Comparison of ENCODE assay signal across 10 mouse cellular contexts in genomic region chr6:120471991-120472441, GRCm38 (mm10). TPM values are rescaled to one million over a fixed set of nuclear protein-coding genes. Genes with fewer than 3 reads are reported as not detected.
DNase-seq lines count a peak whose midpoint lies in the region; ATAC-seq and TF ChIP-seq lines count a peak whose summit lies in the region.
"Had no signal": no experiment of that assay in that cellular context is flagged by ENCODE, and none has a peak within 500 bp of the region (broad histone marks: within the 10 kb centered on the region; RNA-seq: fewer than 3 reads in every experiment).

No protein-coding gene starts in this region.

- 13% methylated on average over 5 of the region's 5 CpGs for WGBS in heart, embryonic 16.5 days
- WGBS in midbrain, embryonic 14.5 days = 3% methylated on average over 5 of the region's 5 CpGs

- H3K36me3 ChIP-seq in heart, embryonic 16.5 days (ENCODE audit: control insufficient read depth, insufficient read depth) = no peaks in the 10 kb centered on the region
- H3K36me3 ChIP-seq in midbrain, embryonic 14.5 days (ENCODE audit: control insufficient read depth, insufficient read depth, low read length) = no peaks in the 10 kb centered on the region

- no peak overlapping the region for H3K4me3 ChIP-seq in cortical plate, adult 2 months (ENCODE audit: insufficient read depth, low read length)
- no peak overlapping the region for H3K4me3 ChIP-seq in heart, embryonic 16.5 days (ENCODE audit: low read length)
- no peak overlapping the region for H3K4me3 ChIP-seq in midbrain, embryonic 14.5 days (replicated peaks; ENCODE audit: low read depth, low read length)

- H3K9me3 ChIP-seq in heart, embryonic 16.5 days (replicated peaks; ENCODE audit: control insufficient read depth, low read length) = no peaks in the 10 kb centered on the region
- no peaks in the 10 kb centered on the region for H3K9me3 ChIP-seq in midbrain, embryonic 14.5 days (ENCODE audit: control insufficient read depth, low read length)

- 0 out of 2 replicates have a peak overlapping the region, but pooled peaks have one; percentile 10 for H3K27ac ChIP-seq in cortical plate, adult 2 months (ENCODE audit: insufficient read depth, low read length)
- peak overlapping the region; percentile 66 for H3K27ac ChIP-seq in heart, embryonic 16.5 days (ENCODE audit: low read length)
- peak overlapping the region; percentile 74 for H3K27ac ChIP-seq in midbrain, embryonic 14.5 days (replicated peaks; ENCODE audit: low read depth, low read length)

- peak; percentile 46 for ATAC-seq in heart, embryonic 16.5 days (replicated peaks; ENCODE audit: extremely low read depth, insufficient read depth, low FRiP score)
- ATAC-seq in midbrain, embryonic 14.5 days (ENCODE audit: low FRiP score, low TSS enrichment) = peak; percentile 70
- no peak for ATAC-seq in activated CD4-positive, CD25-positive, alpha-beta regulatory T cell, adult 4 months

- no peak for TF ChIP-seq POLR2A in cortical plate, adult 2 months (IDR thresholded peaks at IDR 0.05; ENCODE audit: extremely low read depth, insufficient read depth, low read length)

- no peak for TF ChIP-seq CTCF in cortical plate, adult 2 months (IDR thresholded peaks at IDR 0.05; ENCODE audit: extremely low read depth, insufficient read depth, low read length)

- H3K4me1 ChIP-seq in cortical plate, adult 2 months (ENCODE audit: control insufficient read depth, insufficient read depth, low read length) = peaks cover 9% of the 10 kb centered on the region
- peaks cover 34% of the 10 kb centered on the region for H3K4me1 ChIP-seq in heart, embryonic 16.5 days (ENCODE audit: control insufficient read depth, insufficient read depth, low read length)
- peaks cover 13% of the 10 kb centered on the region for H3K4me1 ChIP-seq in midbrain, embryonic 14.5 days (ENCODE audit: control insufficient read depth, insufficient read depth, low read length)

- H3K27me3 ChIP-seq in heart, embryonic 16.5 days (ENCODE audit: control insufficient read depth, insufficient read depth, low read length) = no peaks in the 10 kb centered on the region
- no peaks in the 10 kb centered on the region for H3K27me3 ChIP-seq in midbrain, embryonic 14.5 days (ENCODE audit: control insufficient read depth, insufficient read depth, low read length)

- peak overlapping the region; percentile 1; the same call in 1 of the 2 replicates for H3K4me2 ChIP-seq in heart, embryonic 16.5 days (ENCODE audit: low read depth, low read length)
- peak overlapping the region; percentile 9; the same call in 1 of the 2 replicates for H3K4me2 ChIP-seq in midbrain, embryonic 14.5 days (ENCODE audit: low read length)

- H3K9ac ChIP-seq in heart, embryonic 16.5 days (ENCODE audit: low read length) = no peak overlapping the region; the same call in 1 of the 2 replicates
- no peak overlapping the region; the same call in 1 of the 2 replicates for H3K9ac ChIP-seq in midbrain, embryonic 14.5 days (replicated peaks; ENCODE audit: low read length)

- DNase-seq in layer of hippocampus, adult 11-12 months (ENCODE audit: low spot score) = peak; percentile 53
- DNase-seq in layer of hippocampus, postnatal 14 days (ENCODE audit: low spot score in 2 of 2) = no peak
- DNase-seq in midbrain, embryonic 14.5 days = peak; percentile 64
- no peak for DNase-seq in urinary bladder, postnatal 14 days (ENCODE audit: low spot score)
- DNase-seq in adrenal gland, adult 8-10 months = no peak
- DNase-seq: kidney, postnatal 10 days; thymus, postnatal 4 days had no signal

RNA-seq across cellular contexts. Expression of gene Il17ra, which starts 9.0 kb away (rescaled TPM):
- 1 to 10 TPM; 5.0 to 6.6 TPM for total RNA-seq in layer of hippocampus, postnatal 14 days (2021)
- polyA plus RNA-seq in cortical plate, adult 2 months (2012; rRNA removed) = 16.6 and 17.9 TPM in 2 replicates
- polyA plus RNA-seq in heart, embryonic 16.5 days (2015; fragmentation: Nextera tagmentation; extraction: Ambion mirVana) = 6.5 and 9.0 TPM in 2 replicates
- 1.6 and 2.8 TPM in 2 replicates for polyA plus RNA-seq in midbrain, embryonic 14.5 days (2014; fragmentation: Nextera tagmentation; extraction: Ambion mirVana)
- polyA plus RNA-seq in activated CD4-positive, CD25-positive, alpha-beta regulatory T cell, adult 4 months (2017; shearing (Covaris generic)) = 10 to 100 TPM; 19.0 to 22.5 TPM
- 10 to 100 TPM; 12.9 to 14.8 (median 13.4) TPM for total RNA-seq in adrenal gland, adult 8-10 months (2022)

RNA-seq across cellular contexts. Expression of gene Tmem121b, which starts 21.6 kb away (rescaled TPM):
- 10 to 100 TPM; 41.3 to 42.2 TPM for total RNA-seq in layer of hippocampus, postnatal 14 days (2021)
- 39.3 and 40.5 TPM in 2 replicates for polyA plus RNA-seq in cortical plate, adult 2 months (2012; rRNA removed)
- polyA plus RNA-seq in heart, embryonic 16.5 days (2015; fragmentation: Nextera tagmentation; extraction: Ambion mirVana) = 0.07 and 0.11 TPM in 2 replicates
- 4.4 and 6.3 TPM in 2 replicates for polyA plus RNA-seq in midbrain, embryonic 14.5 days (2014; fragmentation: Nextera tagmentation; extraction: Ambion mirVana)
- under 1 TPM; 0.13 to 0.22 TPM for polyA plus RNA-seq in activated CD4-positive, CD25-positive, alpha-beta regulatory T cell, adult 4 months (2017; shearing (Covaris generic))
- total RNA-seq in adrenal gland, adult 8-10 months (2022) = under 1 TPM in 3 of 4 experiments, not detected in 1; 0.07 to 0.12 (median 0.08) TPM

RNA-seq across cellular contexts. Expression of gene Hdhd5, which starts 59.1 kb away (rescaled TPM):
- 10 to 100 TPM; 34.2 to 38.1 TPM for total RNA-seq in layer of hippocampus, postnatal 14 days (2021)
- polyA plus RNA-seq in cortical plate, adult 2 months (2012; rRNA removed) = 45.6 and 46.9 TPM in 2 replicates
- 14.9 and 17.4 TPM in 2 replicates for polyA plus RNA-seq in heart, embryonic 16.5 days (2015; fragmentation: Nextera tagmentation; extraction: Ambion mirVana)
- 9.6 and 10.9 TPM in 2 replicates for polyA plus RNA-seq in midbrain, embryonic 14.5 days (2014; fragmentation: Nextera tagmentation; extraction: Ambion mirVana)
- polyA plus RNA-seq in activated CD4-positive, CD25-positive, alpha-beta regulatory T cell, adult 4 months (2017; shearing (Covaris generic)) = 10 to 100 TPM; 30.0 to 32.7 TPM
- 10 to 100 TPM; 35.7 to 48.0 (median 40.7) TPM for total RNA-seq in adrenal gland, adult 8-10 months (2022)

Comparison
In these comparisons a context has a peak if more than half of its experiments do, and no peak if none do; other contexts are left out.
1. DNase-seq: peak in layer of hippocampus, adult 11-12 months (single experiment) and midbrain, embryonic 14.5 days (single experiment); none in layer of hippocampus, postnatal 14 days (0 of 2), urinary bladder, postnatal 14 days (single experiment) and adrenal gland, adult 8-10 months (single experiment).
2. H3K27ac ChIP-seq: peak in every context shown above with its lines; median percentile 74 in midbrain, embryonic 14.5 days; 66 in heart, embryonic 16.5 days; 10 in cortical plate, adult 2 months.